Mouse (Mus musculus): ENCODE results near the gene Sgo2a.

DNA sequence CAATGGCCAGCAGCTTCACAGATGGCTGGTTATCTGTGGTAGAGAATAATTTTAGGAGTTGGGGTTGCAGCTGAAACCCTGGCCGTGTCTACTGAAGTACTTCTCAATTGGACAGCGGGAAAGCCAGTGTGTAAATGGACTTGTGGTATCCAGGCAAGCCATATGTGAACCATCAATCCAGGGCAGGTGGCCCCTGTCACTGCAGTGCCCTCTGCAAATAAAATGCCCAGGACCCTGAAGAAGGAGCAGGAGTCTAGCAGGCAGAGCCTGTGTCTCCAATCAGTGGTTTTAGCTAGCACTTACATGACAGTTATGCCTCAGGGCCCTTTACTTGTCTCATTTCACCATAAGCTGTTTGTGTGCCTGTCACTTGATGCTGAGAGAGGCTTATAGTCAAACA, 76.6 kb downstream of the Sgo2a start:
- TF ChIP-seq POLR2A (IDR thresholded peaks at IDR 0.05; ENCODE audit: extremely low read depth, insufficient read depth, low read length) (no peak), CTCF (IDR thresholded peaks at IDR 0.05; ENCODE audit: low read depth, low read length) (no peak)
